Mouse (Mus musculus) hindbrain, embryonic 14.5 days (tissue): ENCODE measurements around the gene Jup. TPM values are rescaled to one million over a fixed set of nuclear protein-coding genes. Genes with fewer than 3 reads are reported as not detected.

Experiments
- ATAC-seq: fragments of 200-750 bp; cut with Nextera tagmentation; 2 replicates; pipeline ENCODE4 v1.8.0; 2017; ENCODE audit warnings: moderate number of reproducible peaks, mild to moderate bottlenecking, moderate TSS enrichment, moderate library complexity; ENCODE audit not compliant: low FRiP score
- DNase-seq: peaks from one replicate; pipeline ENCODE4 v3.0.0-alpha.2; 2015; ENCODE audit warnings: low spot score
- H3K27ac ChIP-seq: fragments of 300-500 bp; sonication (generic); 2 replicates; pipeline ENCODE4 v1.5.1; 2014; ENCODE audit warnings: mild to moderate bottlenecking, moderate library complexity
- H3K27me3 ChIP-seq: fragments of 300-500 bp; sonication (generic); 2 replicates; pipeline ENCODE4 v1.6.1; 2014; ENCODE audit warnings: mild to moderate bottlenecking, low read length, mixed read lengths; ENCODE audit not compliant: control insufficient read depth, insufficient read depth
- H3K36me3 ChIP-seq: fragments of 300-500 bp; sonication (generic); replicated peaks from 2 replicates; pipeline ENCODE4 v1.6.1; 2014; ENCODE audit not compliant: control insufficient read depth, insufficient read depth
- H3K4me1 ChIP-seq: fragments of 300-500 bp; sonication (generic); replicated peaks from 2 replicates; pipeline ENCODE4 v1.6.1; 2014; ENCODE audit warnings: antibody characterized with exemption, low read length, mixed read lengths; ENCODE audit not compliant: control insufficient read depth, insufficient read depth
- H3K4me2 ChIP-seq: fragments of 300-500 bp; sonication (generic); replicated peaks from 2 replicates; pipeline ENCODE4 v1.6.1; 2014; ENCODE audit warnings: mild to moderate bottlenecking, moderate library complexity
- H3K4me3 ChIP-seq: fragments of 300-500 bp; sonication (generic); replicated peaks from 2 replicates; pipeline ENCODE4 v1.5.1; 2014; ENCODE audit warnings: mild to moderate bottlenecking, low read length
- H3K9ac ChIP-seq: fragments of 300-500 bp; sonication (generic); 2 replicates; pipeline ENCODE4 v1.6.1; 2014
- H3K9me3 ChIP-seq: fragments of 300-500 bp; sonication (generic); 2 replicates; pipeline ENCODE4 v1.6.1; 2016; ENCODE audit warnings: low read length; ENCODE audit not compliant: control insufficient read depth
- WGBS: fragments of 180-500 bp; shearing (Covaris S2); extraction: QIAGEN DNeasy Blood & Tissue Kit; methylation state at CpG from one replicate; pipeline ENCODE4 v1.1.7; 2014; 5-methylcytosine and 5-hydroxymethylcytosine counted together
- polyA plus RNA-seq: library from polyadenylated mRNA; unstranded; fragments of >200 nt; fragmentation: Nextera tagmentation; extraction: Ambion mirVana; gene quantifications from 2 replicates; pipeline ENCODE4 v1.2.1, GENCODE M21; 2014

The Jup gene
- polyA plus RNA-seq, 1 experiment from 2014 or later = 59.6 TPM

DNA sequence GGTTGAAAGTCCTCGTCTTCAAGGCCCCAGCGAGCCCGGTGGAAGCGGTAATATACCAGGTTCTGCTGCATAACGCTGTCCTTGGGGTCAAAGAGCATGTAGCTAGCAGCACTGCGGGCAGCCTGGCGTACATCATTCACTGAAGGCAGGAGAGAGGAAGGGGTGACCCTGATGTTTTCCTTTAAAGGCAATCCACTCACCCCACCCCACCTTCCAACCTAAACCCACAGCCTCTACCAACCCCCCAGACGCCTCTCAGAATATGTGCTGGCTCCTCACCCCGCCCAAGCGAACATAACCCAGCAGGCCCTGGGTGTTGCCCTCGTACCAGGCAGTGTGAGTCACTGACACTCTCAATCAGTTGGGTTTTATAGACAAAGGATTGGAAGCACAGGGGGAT lies 14.2 kb upstream of the Jup start:
- no peak for DNase-seq

DNA sequence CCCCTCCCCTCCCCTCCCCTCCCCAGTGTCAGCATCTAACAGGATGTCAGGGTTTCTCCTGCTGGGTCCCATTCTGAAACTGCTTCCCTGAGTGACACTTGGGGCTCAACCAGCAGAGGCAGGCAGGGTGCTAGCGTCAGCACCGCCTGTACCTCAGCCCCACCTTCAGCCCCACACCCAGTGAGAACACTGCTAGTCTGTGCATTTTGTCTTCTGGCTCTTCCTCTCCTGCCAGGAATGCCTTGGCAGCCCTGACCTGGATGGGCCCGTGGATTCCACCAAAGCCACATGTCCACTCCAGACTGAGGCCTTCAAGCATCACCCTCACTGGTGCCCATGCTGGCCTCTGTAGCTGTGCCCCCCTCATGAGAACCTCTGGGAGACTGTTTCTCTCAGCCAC lies 12.1 kb upstream of the Jup start:
- H3K9me3 ChIP-seq = no peaks in the 10 kb centered on the region
- peaks cover 12% of the 10 kb centered on the region for H3K36me3 ChIP-seq
- no peak overlapping the region for H3K27ac ChIP-seq
- H3K4me1 ChIP-seq = peaks cover 9% of the 10 kb centered on the region
- H3K9ac ChIP-seq = no peak overlapping the region
- H3K27me3 ChIP-seq = peaks cover under 1% of the 10 kb centered on the region; the same call in 1 of the 2 replicates
- DNase-seq (no peak), ATAC-seq (no peak)
- WGBS = 80% methylated on average over 3 of the region's 3 CpGs
- no peak overlapping the region for H3K4me3 ChIP-seq
- H3K4me2 ChIP-seq = no peak overlapping the region

More for the DNA sequence above, 14.2 kb upstream of the Jup start:
- no peak overlapping the region for H3K4me2 ChIP-seq
- H3K36me3 ChIP-seq = peaks cover 12% of the 10 kb centered on the region
- peaks cover 9% of the 10 kb centered on the region for H3K4me1 ChIP-seq
- no peak overlapping the region for H3K27ac ChIP-seq
- peaks cover 21% of the 10 kb centered on the region for H3K27me3 ChIP-seq
- no peak overlapping the region for H3K4me3 ChIP-seq
- WGBS = 86% methylated on average over 11 of the region's 11 CpGs
- no peaks in the 10 kb centered on the region for H3K9me3 ChIP-seq
- ATAC-seq = no peak
- no peak overlapping the region for H3K9ac ChIP-seq

DNA sequence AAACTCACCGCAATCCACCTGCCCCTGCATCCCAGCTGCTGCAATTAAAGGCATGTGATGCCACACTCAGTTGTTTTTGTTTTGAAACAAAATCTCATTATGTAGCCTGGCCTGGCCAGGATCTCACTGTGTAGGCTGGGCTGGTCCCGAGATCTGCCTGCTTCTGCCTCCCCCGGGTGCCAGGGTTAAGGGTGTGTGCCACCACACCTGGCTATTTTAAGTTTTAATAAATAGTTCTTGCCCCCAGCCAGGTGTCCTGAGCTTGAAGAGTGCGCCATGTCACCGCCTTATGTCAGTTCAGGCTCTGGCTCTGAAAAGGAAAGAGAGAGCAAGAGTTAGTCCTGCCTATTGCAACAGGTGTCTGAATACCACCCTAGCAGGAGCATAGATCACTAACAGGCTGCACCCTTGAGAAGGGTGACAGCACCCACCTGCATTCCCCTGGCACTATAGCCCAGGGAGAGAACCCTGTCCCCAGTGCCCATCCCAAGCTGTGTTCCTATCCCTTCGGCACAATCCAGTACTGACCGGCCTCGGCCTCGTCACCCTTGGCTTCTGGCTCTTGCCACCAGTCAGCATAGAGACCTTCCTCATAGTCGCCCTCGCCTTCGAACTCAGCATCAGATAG lies 11.4 kb upstream of the Jup start:
- no peak overlapping the region for H3K9ac ChIP-seq
- no peak overlapping the region for H3K4me3 ChIP-seq
- H3K9me3 ChIP-seq = no peaks in the 10 kb centered on the region
- 95% methylated on average over 12 of the region's 12 CpGs for WGBS
- no peaks in the 10 kb centered on the region for H3K27me3 ChIP-seq
- no peak overlapping the region for H3K4me2 ChIP-seq
- ATAC-seq (no peak), DNase-seq (no peak)
- H3K4me1 ChIP-seq = peaks cover 6% of the 10 kb centered on the region; the same call in 1 of the 2 replicates
- no peak overlapping the region for H3K27ac ChIP-seq
- peaks cover 12% of the 10 kb centered on the region for H3K36me3 ChIP-seq

DNA sequence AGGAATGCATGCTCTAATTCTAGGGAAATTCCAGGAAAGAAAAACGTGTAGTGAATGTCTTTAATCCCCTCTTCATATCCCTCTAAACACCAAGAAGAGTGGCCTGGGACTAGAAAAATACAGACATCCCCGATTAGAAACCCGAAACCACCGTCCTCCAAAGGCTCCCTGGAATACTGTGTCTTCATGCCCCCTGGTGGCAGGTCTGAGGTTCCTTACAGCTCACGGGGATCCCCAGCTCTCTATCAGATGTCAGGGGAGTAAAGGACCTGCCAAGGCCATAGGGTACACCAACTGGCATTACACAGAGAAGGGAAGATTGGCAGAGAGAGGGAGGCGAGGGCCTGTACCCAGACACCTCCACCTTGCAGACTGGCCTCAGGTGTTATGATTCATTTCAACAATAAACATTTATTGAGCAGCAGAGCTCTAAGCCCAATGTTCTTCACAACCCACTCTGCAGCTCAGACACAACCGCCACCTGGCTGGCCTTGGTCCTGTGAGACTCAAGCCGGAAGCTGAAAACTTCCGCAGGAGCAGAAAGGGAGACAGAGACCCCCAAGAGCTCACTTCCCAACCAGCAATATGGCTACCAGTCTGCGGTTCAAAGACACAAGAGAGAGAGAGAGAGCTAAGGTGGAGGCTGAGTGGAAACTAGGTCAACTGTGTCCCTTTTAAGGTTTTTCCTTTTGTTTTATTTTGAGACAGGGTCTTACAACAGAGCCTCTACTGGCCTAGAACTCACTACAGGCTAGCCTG lies 10.7 kb upstream of the Jup start:
- Histone ChIP-seq H3K4me1 (no peaks in the 10 kb centered on the region; the same call in 1 of the 2 replicates), H3K9ac (no peak overlapping the region), H3K4me3 (no peak overlapping the region), H3K27me3 (no peaks in the 10 kb centered on the region), H3K9me3 (no peaks in the 10 kb centered on the region), H3K4me2 (no peak overlapping the region), H3K36me3 (peaks cover 12% of the 10 kb centered on the region), H3K27ac (no peak overlapping the region)
- 47% methylated on average over 10 of the region's 10 CpGs for WGBS
- ATAC-seq = no peak
- DNase-seq = peak; percentile 67

DNA sequence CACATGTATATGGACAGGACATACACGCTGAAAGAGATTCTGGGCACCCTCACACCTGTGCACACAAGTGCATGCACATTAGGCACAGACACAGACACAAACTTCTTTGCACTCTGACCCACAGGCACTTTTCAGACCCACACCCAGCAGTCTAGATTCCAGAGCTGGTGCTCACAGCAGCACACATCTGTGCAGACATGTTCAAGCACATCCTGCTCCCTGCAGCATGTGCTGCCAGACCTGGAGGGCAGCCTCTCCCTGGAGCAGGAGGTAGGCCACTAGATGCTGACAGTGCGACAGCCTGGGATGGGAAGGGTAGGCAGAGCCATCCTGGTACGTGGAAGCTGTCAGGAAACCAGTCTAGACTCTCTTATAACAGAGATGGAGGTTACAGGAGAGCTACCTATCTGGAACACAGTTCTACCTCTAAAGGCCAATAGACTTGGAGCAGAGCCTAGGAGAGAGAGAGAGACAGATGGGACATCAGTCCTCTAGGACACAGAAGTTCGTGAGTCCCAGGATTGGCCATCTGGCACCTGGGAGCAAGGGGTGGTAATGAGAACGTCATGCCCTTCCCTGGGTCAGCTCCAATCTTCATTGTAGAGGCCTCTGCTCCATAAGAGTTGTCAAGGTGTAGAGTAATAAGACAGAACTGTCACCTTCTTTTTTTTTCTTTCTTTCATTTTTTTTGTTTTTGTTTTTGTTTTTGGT lies 9.6 kb upstream of the Jup start:
- Histone ChIP-seq H3K4me2 (no peak overlapping the region), H3K27me3 (no peaks in the 10 kb centered on the region), H3K9ac (no peak overlapping the region), H3K4me3 (no peak overlapping the region), H3K36me3 (peaks cover 12% of the 10 kb centered on the region), H3K27ac (no peak overlapping the region), H3K9me3 (no peaks in the 10 kb centered on the region), H3K4me1 (no peaks in the 10 kb centered on the region)
- no peak for ATAC-seq
- no peak for DNase-seq
- 83% methylated on average over 5 of the region's 5 CpGs for WGBS

DNA sequence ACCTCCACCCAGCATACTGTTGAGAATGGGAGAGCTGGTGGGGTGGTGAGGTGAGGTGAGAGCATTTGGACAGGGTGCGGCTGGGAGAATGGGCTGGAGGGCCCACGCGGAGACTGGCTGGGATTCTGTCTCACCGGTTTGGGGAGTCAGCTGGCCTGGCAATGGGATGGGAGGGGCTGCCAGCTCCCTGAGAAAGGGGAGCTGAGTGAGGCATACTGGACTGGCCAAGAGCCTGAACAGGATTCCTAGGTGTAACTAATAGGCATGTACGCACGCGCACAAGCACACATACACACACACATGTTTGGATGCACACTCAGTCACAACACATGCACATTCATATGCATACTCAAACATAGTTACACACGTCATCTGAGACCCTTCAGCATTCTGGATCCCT lies 8.7 kb upstream of the Jup start:
- DNase-seq (no peak), ATAC-seq (no peak)
- H3K9me3 ChIP-seq = no peaks in the 10 kb centered on the region
- no peaks in the 10 kb centered on the region for H3K27me3 ChIP-seq
- no peak overlapping the region for H3K4me2 ChIP-seq
- H3K9ac ChIP-seq = no peak overlapping the region
- peaks cover 12% of the 10 kb centered on the region for H3K36me3 ChIP-seq
- H3K4me1 ChIP-seq = no peaks in the 10 kb centered on the region
- no peak overlapping the region for H3K4me3 ChIP-seq
- no peak overlapping the region for H3K27ac ChIP-seq
- WGBS = 81% methylated on average over 8 of the region's 8 CpGs

DNA sequence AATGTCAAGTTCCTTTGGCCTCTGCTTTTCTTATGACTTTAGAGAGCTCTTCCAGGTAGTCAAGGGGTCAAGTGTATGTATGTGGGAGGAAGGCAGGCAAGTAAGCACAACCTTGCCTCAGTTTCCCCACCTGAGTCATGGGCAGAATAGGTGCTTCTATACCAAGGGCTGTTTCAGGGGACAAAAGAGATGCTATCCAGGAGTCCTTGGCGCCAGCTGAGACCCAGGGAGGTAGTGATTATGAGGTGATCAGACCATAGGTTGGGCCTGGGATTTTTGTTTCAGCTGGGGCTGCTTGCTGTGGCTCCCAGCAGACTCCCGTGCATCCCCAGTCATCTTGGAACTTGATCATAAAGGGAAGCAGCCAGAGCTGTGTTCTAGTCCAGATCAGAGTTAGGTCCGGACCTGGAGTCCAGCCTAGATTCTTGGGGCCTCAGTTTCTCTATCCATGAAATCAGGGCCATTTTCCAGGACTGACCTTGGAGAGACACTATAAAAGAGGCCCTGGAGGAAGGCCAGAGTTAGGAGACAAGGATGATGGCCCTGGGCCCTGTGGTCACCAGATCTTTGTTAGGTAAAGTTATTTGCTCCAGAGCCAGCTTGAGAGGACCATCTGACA lies 7.0 kb upstream of the Jup start:
- 85% methylated on average over 3 of the region's 3 CpGs for WGBS

DNA sequence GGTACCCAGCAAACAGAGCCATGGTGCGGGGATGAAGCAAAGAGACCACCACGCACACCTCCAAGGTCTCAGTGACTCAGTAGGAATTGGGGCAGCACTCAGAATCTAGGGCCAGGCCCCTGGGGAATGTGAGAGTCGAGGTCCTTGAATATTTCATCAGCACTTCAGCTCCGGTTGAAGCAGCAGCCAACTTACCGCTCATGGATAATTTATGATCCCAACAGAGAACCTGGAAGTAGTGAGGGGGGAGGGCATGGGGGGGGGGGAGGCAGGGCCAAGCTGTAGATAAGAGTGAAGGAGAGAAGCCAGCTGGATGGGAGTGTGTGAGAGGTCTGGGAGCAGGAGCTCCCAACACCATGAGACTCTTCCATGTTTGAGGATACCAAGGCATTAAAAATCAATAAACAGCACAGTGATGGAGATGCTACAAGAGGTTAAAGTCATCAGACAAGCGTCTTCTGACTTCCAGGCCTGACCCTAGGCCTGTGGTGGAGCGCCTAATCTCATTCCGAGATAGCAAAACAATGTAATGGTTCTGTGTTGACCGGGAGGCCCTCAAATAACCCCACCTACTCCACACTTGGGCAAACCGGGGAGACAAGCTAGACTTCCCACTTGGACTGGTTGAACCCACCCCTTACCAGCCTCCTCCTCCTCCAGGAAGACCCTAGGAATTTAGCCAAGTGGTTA lies 6.0 kb upstream of the Jup start:
- Histone ChIP-seq H3K9ac (no peak overlapping the region), H3K27me3 (no peaks in the 10 kb centered on the region), H3K4me3 (no peak overlapping the region), H3K36me3 (peaks cover 2% of the 10 kb centered on the region; the same call in 1 of the 2 replicates), H3K9me3 (no peaks in the 10 kb centered on the region), H3K27ac (no peak overlapping the region), H3K4me1 (no peaks in the 10 kb centered on the region), H3K4me2 (no peak overlapping the region)
- ATAC-seq (no peak), DNase-seq (no peak)
- 64% methylated on average over 10 of the region's 10 CpGs for WGBS

More for the DNA sequence above, 7.0 kb upstream of the Jup start:
- Histone ChIP-seq H3K9ac (no peak overlapping the region), H3K9me3 (no peaks in the 10 kb centered on the region), H3K4me3 (no peak overlapping the region), H3K4me2 (no peak overlapping the region), H3K36me3 (peaks cover 12% of the 10 kb centered on the region), H3K27me3 (no peaks in the 10 kb centered on the region), H3K27ac (no peak overlapping the region), H3K4me1 (no peaks in the 10 kb centered on the region)
- ATAC-seq (no peak), DNase-seq (no peak)
